Mouse (Mus musculus) cortical plate, adult 2 months (tissue): ENCODE measurements around the gene Dlst. TPM values are rescaled to one million over a fixed set of nuclear protein-coding genes. Genes with fewer than 3 reads are reported as not detected.

Experiments
- H3K27ac ChIP-seq: fragments of 200-500 bp; 2 replicates; pipeline ENCODE4 v1.5.1; 2012; ENCODE audit warnings: low read length, control low read depth, inconsistent platforms; ENCODE audit not compliant: insufficient read depth
- H3K4me1 ChIP-seq: fragments of 200-500 bp; 2 replicates; pipeline ENCODE4 v1.6.1; 2011; ENCODE audit warnings: low read length; ENCODE audit not compliant: control insufficient read depth, insufficient read depth
- H3K4me3 ChIP-seq: fragments of 200-500 bp; 2 replicates; pipeline ENCODE4 v1.5.1; 2011; ENCODE audit warnings: mild to moderate bottlenecking, low read length, control low read depth; ENCODE audit not compliant: insufficient read depth
- CTCF ChIP-seq: fragments of 200-500 bp; IDR thresholded peaks from 2 replicates; pipeline ENCODE4 v1.5.1; 2011; ENCODE audit warnings: mild to moderate bottlenecking, control low read depth, low read length; ENCODE audit not compliant: insufficient read depth; ENCODE audit errors: extremely low read depth
- POLR2A ChIP-seq: fragments of 200-500 bp; IDR thresholded peaks from 2 replicates; pipeline ENCODE4 v1.6.1; 2011; ENCODE audit warnings: mild to moderate bottlenecking, low read length, control low read depth; ENCODE audit not compliant: insufficient read depth; ENCODE audit errors: extremely low read depth
- polyA plus RNA-seq: library from polyadenylated mRNA; depleted of rRNA; stranded (reverse); fragments of >200 nt; gene quantifications from 2 replicates; pipeline ENCODE4 v1.2.3, GENCODE M21; 2012; rRNA removed

Dlst gene
- polyA plus RNA-seq, 1 experiment = 144 TPM

DNA sequence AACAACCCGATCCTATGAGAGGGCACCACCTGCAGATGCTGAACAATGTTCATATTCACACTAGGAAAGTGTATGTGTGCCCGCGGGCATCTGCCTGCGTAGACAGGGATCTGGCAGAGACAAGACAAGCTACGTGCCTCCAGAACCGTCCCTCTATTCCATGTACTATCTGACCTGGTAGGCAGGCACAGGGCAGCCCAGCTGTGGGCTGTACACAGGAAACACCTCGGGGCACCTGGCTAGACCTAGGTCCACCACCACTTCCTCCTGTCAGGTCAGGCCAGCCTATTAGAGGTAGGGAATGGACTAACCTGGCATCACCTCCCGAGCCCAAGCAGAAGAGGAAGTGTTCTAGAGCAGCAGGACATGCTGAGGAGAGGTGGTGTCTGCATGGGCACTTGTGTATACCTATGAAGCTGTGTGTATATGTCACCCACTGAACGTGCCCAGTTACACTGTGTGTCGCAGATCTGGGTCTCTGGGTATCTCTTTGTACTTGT, 67.2 kb downstream of the Dlst start, which contains the start of gene Pgf:
Gene Pgf (minus strand): TSS at position 51 of the 500 bp plus-strand sequence.
- Histone ChIP-seq H3K27ac (no peak within 1 kb of the TSS), H3K4me1 (no peaks in the 10 kb centered on the region), H3K4me3 (no peak within 1 kb of the TSS; the same call in 1 of the 2 replicates)
- TF ChIP-seq POLR2A = no peak
- no peak for TF ChIP-seq CTCF

DNA sequence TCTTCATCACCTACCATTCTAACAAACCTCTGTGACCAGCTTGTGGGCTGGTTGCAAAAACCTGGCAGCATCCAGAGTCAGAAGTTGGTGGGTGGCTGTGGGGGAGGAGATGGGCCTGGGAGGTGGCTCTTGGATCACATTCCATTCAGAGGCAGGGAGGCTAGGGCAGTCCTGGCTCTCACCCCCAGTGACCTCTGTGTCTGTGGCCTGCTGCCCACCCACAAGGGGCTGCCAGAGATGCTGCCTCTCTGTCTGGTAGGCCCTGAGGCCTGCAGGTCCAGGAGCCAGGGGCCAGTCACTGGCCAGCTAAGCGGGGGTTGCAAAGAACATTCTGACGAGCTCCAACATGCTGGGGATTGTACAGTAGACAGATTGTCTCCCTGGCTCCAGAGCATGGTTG, 67.7 kb downstream of the Dlst start:
- H3K4me1 ChIP-seq = no peaks in the 10 kb centered on the region
- no peak overlapping the region for H3K27ac ChIP-seq
- no peak for TF ChIP-seq POLR2A
- no peak for TF ChIP-seq CTCF
- no peak overlapping the region for H3K4me3 ChIP-seq

DNA sequence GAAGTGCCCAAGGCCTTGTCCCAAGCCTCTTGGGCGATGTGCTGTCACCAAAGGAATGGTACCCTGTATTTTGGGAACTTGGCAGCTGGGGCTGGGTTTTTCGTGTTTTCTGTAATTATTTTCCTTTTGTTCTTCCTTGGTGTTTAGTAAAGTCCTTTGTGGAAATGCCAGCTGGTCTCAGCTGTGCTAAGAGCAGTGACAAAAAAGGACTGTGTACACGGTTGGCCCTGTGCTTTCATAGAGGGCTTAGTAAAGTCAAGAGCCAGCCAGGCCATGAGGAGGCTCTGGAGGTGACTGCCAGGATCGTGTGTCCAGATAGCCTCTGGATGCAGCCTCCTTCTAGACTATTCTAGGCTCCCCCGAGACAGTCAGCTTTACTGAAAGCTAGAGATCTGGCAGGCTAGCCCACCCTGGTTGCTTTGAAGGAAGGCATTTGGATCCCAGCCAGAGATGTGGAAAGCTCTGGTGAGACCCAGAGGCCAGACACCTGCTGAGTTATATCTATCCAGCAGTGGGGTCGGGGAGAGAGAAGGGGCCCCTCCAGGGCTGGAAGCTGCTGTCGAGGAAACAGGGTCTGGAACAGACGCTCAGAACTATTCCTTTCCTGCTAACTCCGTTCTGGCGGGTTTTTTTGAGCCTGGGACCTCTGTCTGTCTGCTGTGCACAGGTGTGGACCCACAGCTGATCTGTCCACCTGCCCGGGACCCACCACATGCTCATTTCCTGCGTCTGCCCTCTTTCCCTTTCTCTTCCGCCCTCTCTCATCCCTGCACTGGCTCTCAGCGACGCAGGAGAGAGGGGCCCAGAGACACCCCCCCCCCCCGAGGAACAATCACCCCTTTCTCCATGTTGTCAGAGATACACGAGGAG, 71.1 kb downstream of the Dlst start:
- H3K4me3 ChIP-seq = no peak overlapping the region
- no peak overlapping the region for H3K27ac ChIP-seq
- TF ChIP-seq CTCF = no peak
- no peak for TF ChIP-seq POLR2A
- H3K4me1 ChIP-seq = no peaks in the 10 kb centered on the region

DNA sequence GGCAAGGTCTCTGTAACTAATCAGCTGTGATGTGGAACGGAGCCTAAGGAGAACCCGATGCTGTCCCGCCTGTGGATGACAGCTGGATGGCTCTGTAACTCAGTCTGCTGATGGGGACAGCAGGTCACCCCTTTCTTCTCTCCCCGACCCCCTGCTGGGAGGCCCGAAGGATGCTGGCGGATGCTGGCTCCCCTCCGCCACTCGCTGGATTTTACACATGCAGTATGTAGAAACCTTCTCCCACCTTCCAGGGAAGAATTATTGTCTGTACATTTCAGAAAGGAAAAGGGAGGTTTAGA, 71.7 kb downstream of the Dlst start:
- Histone ChIP-seq H3K4me3 (no peak overlapping the region), H3K27ac (no peak overlapping the region), H3K4me1 (no peaks in the 10 kb centered on the region)
- TF ChIP-seq POLR2A = no peak
- no peak for TF ChIP-seq CTCF

DNA sequence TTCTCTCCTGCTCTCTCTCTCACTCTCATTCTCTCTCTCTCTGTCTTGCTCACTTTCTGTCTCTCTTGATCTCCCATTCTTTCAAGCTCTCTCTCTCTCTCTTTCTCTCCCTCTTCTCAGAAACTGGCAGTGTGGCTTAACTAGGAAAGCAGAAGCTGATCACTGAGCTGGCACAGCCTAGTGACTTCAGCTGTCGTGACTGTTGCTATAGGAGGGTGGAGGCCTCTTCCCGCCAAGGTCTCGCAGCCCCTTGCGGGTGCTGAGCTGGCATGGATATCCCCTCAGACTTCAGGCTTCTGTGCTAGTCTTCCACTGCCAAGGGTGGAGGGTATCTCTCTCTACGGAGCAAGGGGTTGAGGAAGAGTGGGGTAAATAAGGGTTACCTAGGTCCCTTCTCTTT, 72.3 kb downstream of the Dlst start:
- H3K4me3 ChIP-seq = no peak overlapping the region
- TF ChIP-seq CTCF (no peak), POLR2A (no peak)
- H3K27ac ChIP-seq = no peak overlapping the region
- H3K4me1 ChIP-seq = no peaks in the 10 kb centered on the region

DNA sequence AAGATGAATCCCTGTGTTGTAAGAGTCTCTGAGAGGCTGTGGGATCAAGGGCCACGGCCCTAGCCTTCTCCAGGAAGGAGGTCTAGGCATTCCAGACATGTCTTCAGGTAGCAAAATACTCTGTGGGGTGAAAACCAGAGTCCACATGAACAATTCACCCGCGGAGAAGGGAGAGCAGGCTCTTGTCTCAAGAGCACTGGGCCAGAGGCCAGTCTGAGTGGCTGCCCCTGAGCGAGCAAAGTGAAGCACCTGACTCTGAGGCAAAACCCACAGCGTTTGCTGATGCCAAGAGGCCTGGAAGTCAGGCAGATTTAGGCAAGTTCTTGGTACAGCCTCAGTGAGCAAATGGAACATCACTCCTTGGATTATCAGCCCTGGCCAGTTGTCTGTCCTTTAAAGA, 73.5 kb downstream of the Dlst start:
- Histone ChIP-seq H3K4me1 (no peaks in the 10 kb centered on the region), H3K4me3 (no peak overlapping the region), H3K27ac (no peak overlapping the region)
- TF ChIP-seq CTCF (no peak), POLR2A (no peak)

Other genes starting within 250 kb of the Dlst start
- gene Ltbp2, start 234.3 kb upstream of the Dlst start, polyA plus RNA-seq = 0.38 and 0.42 TPM in 2 replicates
- 71.3 and 74.5 TPM in 2 replicates for gene Fcf1, start 139.9 kb upstream of the Dlst start, polyA plus RNA-seq
- 66.9 and 70.4 TPM in 2 replicates for gene Arel1, start 139.9 kb upstream of the Dlst start, polyA plus RNA-seq
- gene Ylpm1, start 114.5 kb upstream of the Dlst start, polyA plus RNA-seq = 64.0 and 69.9 TPM in 2 replicates
- gene Prox2, start 74 bp upstream of the Dlst start, polyA plus RNA-seq = 1.5 and 1.8 TPM in 2 replicates
- 39.2 and 44.3 TPM in 2 replicates for gene Rps6kl1, start 40.4 kb downstream of the Dlst start, polyA plus RNA-seq
- 2.2 and 2.9 TPM in 2 replicates for gene Pgf, start 67.0 kb downstream of the Dlst start, polyA plus RNA-seq
- gene Eif2b2, start 108.6 kb downstream of the Dlst start, polyA plus RNA-seq = 90.4 and 101 TPM in 2 replicates
- gene Mlh3, start 159.8 kb downstream of the Dlst start, polyA plus RNA-seq = 12.7 and 13.7 TPM in 2 replicates
- 48.4 and 53.7 TPM in 2 replicates for gene Acyp1, start 177.6 kb downstream of the Dlst start, polyA plus RNA-seq
- gene Zc2hc1c, start 177.8 kb downstream of the Dlst start, polyA plus RNA-seq = 1.2 TPM in 2 replicates
- gene Nek9, start 228.5 kb downstream of the Dlst start, polyA plus RNA-seq = 31.7 and 33.3 TPM in 2 replicates